Mouse (Mus musculus) cerebellum, adult 2 months (tissue): ENCODE data around the gene Serpinb1c. TPM values are rescaled to one million over a fixed set of nuclear protein-coding genes. Genes with fewer than 3 reads are reported as not detected.
"Not testable (repeated sequence)": the region's sequence is repeated elsewhere in the genome, so short reads cannot be mapped to it uniquely, and the experiment has no call there.

Source experiments
- DNase-seq, 2 experiments: peaks; one replicate each; pipeline ENCODE4 v3.0.0; 2021
- H3K27ac ChIP-seq: fragments of 200-500 bp; 2 replicates; pipeline ENCODE4 v1.5.1; 2012; ENCODE audit warnings: low read length, control low read depth, inconsistent platforms; ENCODE audit not compliant: insufficient read depth
- H3K27me3 ChIP-seq: fragments of 200-500 bp; 2 replicates; pipeline ENCODE4 v1.6.1; 2012; ENCODE audit warnings: inconsistent platforms, mild to moderate bottlenecking, low read length, moderate library complexity; ENCODE audit not compliant: control insufficient read depth, insufficient read depth
- H3K4me1 ChIP-seq: fragments of 200-500 bp; 2 replicates; pipeline ENCODE4 v1.6.1; 2011; ENCODE audit warnings: low read length; ENCODE audit not compliant: control insufficient read depth, insufficient read depth
- H3K4me3 ChIP-seq: fragments of 200-500 bp; replicated peaks from 2 replicates; pipeline ENCODE3; 2011; ENCODE audit warnings: mild to moderate bottlenecking, low read depth, low read length, control low read depth; ENCODE audit not compliant: insufficient read depth
- CTCF ChIP-seq: fragments of 200-500 bp; IDR thresholded peaks from 2 replicates; pipeline ENCODE4 v1.5.1; 2011; ENCODE audit warnings: low read depth, mild to moderate bottlenecking, control low read depth, low read length, moderate library complexity, borderline replicate concordance; ENCODE audit not compliant: insufficient read depth
- POLR2A ChIP-seq: fragments of 200-500 bp; IDR thresholded peaks from 2 replicates; pipeline ENCODE4 v1.6.1; 2011; ENCODE audit warnings: low read length, control low read depth, borderline replicate concordance; ENCODE audit not compliant: insufficient read depth
- WGBS: fragments of 180-500 bp; shearing (Covaris S2); methylation state at CpG from one replicate; pipeline ENCODE4 v1.1.7; 2018; 5-methylcytosine and 5-hydroxymethylcytosine counted together
- polyA plus RNA-seq: library from polyadenylated mRNA; depleted of rRNA; stranded (reverse); fragments of >200 nt; gene quantifications from 2 replicates; pipeline ENCODE4 v1.2.3, GENCODE M21; 2012; rRNA removed

Gene Serpinb1c
- polyA plus RNA-seq = 0.11 TPM in 1 of 2 replicates, not detected in the other

DNA sequence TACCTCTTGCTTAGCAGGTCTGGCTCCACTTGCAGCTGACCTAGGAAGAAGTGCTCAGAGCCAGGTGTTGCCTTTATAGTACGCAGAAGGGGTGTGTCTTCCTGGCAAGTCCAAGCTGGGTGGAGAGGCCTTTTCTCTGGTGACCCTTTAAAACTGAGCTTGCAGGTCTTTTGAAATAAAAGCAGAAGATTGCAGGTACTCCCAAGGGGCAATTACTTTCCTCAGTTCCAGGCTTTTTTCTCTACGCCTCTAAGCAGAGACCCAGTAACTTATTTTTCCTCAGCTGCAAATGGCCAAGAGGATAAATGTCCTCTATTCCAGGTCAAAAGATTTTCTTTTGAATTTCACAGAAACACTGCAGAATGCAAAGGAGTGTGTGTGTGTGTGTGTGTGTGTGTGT lies at the start of gene Serpinb1c:
Gene Serpinb1c, minus strand, starts transcription at position 101 of the 400 bp plus-strand sequence.
- DNase-seq = no peak
- TF ChIP-seq POLR2A (no peak), CTCF (no peak)
- 91% methylated on average over 2 of the region's 2 CpGs for WGBS
- no peaks in the 10 kb centered on the region for H3K27me3 ChIP-seq
- H3K4me3 ChIP-seq = no peak within 1 kb of the TSS
- no peaks in the 10 kb centered on the region; the same call in 1 of the 2 replicates for H3K4me1 ChIP-seq
- no peak within 1 kb of the TSS for H3K27ac ChIP-seq

- H3K4me1 ChIP-seq, H3K4me3 ChIP-seq, DNase-seq, H3K27ac ChIP-seq, H3K27me3 ChIP-seq: not testable (repeated sequence)
- 75% methylated on average over 3 of the region's 3 CpGs for WGBS
Observed at GRCm38 (mm10) chr13:32939191-32939590, 41.2 kb upstream of the Serpinb1c start.

DNA sequence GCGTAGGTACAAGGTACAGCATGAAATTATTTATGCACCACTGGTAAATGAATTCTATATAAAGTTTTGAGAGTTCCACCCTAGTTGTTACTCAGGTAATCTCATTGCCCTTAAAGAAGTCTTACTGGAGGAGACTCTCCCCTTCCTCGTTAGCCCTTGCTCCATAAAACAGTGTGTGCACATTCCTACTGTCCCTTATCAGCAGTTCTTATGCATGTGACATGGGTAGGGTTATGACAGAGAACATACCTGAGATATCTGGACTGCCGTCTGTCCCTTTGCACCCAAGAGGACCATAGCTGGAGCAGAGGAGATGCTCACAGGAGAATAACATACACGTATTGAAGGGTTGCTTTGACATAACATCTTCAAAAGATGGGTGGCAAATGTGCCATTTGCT lies 40.3 kb upstream of the Serpinb1c start:
- H3K4me1 ChIP-seq, H3K4me3 ChIP-seq, H3K27me3 ChIP-seq, DNase-seq, H3K27ac ChIP-seq: not testable (repeated sequence)
- WGBS = 77% methylated on average over 4 of the region's 4 CpGs

- TF ChIP-seq CTCF = no peak
- no peak for TF ChIP-seq POLR2A
- Histone ChIP-seq H3K27ac (no peak overlapping the region), H3K4me3 (no peak overlapping the region), H3K4me1 (no peaks in the 10 kb centered on the region), H3K27me3 (no peaks in the 10 kb centered on the region)
- WGBS = 44% methylated on average over 1 of the region's 1 CpGs
- no peak for DNase-seq
Observed at GRCm38 (mm10) chr13:32934706-32935381, 36.8 kb upstream of the Serpinb1c start.

DNA sequence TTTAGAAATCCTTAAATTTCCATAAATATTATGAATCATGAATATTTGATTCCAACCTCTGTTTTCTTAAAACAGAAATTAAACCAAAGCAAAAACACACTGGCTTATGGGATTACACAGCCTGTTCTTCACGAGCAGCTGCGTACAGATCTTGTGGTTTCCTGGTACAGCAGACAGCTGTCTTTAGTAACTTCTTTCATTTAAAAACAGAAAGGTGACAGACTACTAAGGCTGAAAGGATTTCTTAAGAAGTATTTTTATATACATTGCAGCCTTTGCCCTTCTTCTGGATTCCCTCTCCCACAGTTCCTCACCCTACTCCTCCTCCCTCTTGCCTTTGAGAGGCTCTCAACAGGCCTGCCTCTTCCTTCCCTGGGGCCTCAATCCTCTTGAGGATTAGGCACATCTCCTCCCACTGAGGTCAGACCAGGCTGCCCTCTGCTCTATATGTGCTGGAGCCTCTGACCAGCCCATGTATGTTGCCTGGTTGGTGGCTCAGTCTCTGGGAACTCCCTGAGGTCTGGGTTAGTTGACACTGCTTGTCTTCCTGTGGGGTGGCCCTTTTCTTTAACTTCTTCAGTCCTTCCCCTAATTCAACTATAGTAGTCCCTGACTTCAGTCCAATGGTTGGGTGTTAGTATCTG lies 31.2 kb upstream of the Serpinb1c start:
- Histone ChIP-seq H3K27ac (no peak overlapping the region), H3K27me3 (no peaks in the 10 kb centered on the region), H3K4me3 (no peak overlapping the region), H3K4me1 (no peaks in the 10 kb centered on the region)
- WGBS = 83% methylated on average over 2 of the region's 2 CpGs
- DNase-seq = no peak
- TF ChIP-seq POLR2A = no peak
- TF ChIP-seq CTCF = no peak

- 50% methylated on average over 1 of the region's 1 CpGs for WGBS
- no peak for DNase-seq
- Histone ChIP-seq H3K4me1 (no peaks in the 10 kb centered on the region), H3K27me3 (no peaks in the 10 kb centered on the region), H3K4me3 (no peak overlapping the region), H3K27ac (no peak overlapping the region)
- TF ChIP-seq POLR2A (no peak), CTCF (no peak)
Observed at GRCm38 (mm10) chr13:32927241-32927640, 29.2 kb upstream of the Serpinb1c start.

GRCm38 (mm10) chr13:32926661-32927060 lies 28.6 kb upstream of the Serpinb1c start:
- Histone ChIP-seq H3K4me1 (no peaks in the 10 kb centered on the region), H3K27me3 (no peaks in the 10 kb centered on the region), H3K27ac (no peak overlapping the region), H3K4me3 (no peak overlapping the region)
- DNase-seq = no peak
- 91% methylated on average over 2 of the region's 2 CpGs for WGBS
- no peak for TF ChIP-seq CTCF
- TF ChIP-seq POLR2A = no peak

GRCm38 (mm10) chr13:32924578-32925360 lies 26.8 kb upstream of the Serpinb1c start:
- TF ChIP-seq CTCF (no peak), POLR2A (no peak)
- no peaks in the 10 kb centered on the region for H3K27me3 ChIP-seq
- no peak for DNase-seq
- WGBS = 54% methylated on average over 7 of the region's 7 CpGs
- no peaks in the 10 kb centered on the region for H3K4me1 ChIP-seq
- no peak overlapping the region for H3K27ac ChIP-seq
- no peak overlapping the region for H3K4me3 ChIP-seq
